Mouse (Mus musculus) urinary bladder, postnatal 0 days (tissue): ENCODE results near the gene Slc38a2. TPM values are rescaled to one million over a fixed set of nuclear protein-coding genes. Genes with fewer than 3 reads are reported as not detected.

Experiments
- polyA plus RNA-seq: library from polyadenylated mRNA; unstranded; fragments of >200 nt; fragmentation: Nextera tagmentation; extraction: Ambion mirVana; gene quantifications from 2 replicates; pipeline ENCODE4 v1.2.1, GENCODE M21; 2015

Slc38a2 gene
- 94.4 and 113 TPM in 2 replicates for polyA plus RNA-seq

DNA sequence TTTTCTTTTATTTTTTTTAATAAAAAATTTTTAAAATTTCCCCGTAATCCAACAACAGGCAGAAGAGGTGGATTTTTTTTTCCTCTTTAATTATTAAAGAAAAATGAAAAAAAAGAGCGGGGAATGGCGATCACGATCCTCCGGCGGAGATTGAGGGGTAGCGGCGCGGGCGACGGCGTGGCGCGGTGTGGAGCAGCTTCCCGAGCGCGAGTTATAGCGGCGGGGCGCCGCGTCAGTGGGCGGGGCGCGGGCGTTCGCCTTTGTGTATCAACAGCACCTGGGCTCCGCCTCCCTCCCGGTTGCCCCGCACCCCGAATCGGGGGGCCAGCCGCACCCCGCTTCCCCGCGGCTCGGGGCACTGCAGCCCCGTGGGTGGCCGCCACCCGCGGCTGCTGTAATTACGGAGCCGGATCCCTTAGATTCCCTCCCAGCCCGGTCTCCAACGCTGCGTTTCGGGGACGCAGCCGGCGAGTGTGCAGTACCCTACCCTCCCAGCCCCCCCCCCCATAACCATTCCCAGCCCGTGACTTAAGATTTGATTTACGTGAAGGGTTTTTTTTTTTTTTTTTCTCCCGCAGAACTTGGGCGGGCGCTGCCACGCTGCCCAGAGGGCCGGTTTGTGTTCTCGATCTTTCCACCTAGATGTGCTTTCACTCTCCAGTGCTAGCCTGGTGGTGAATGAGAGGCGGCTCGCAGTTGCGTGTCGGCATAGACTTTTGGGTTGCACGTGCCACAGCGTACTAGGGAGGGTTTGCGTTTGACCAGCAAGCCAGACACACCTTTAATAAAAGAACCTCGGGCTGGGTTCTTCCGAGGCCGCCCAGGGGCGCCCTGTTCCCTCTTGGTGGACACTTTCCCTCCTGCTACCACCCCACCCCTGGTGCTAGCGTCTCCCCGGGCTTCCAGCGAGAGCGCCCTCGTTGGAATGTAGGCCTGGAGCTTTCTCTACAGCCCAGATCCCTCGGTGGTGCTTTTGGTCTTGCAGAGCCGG, at the start of gene Slc38a2:
Slc38a2 (minus strand) TSS at position 210 of the 991 bp plus-strand sequence.

DNA sequence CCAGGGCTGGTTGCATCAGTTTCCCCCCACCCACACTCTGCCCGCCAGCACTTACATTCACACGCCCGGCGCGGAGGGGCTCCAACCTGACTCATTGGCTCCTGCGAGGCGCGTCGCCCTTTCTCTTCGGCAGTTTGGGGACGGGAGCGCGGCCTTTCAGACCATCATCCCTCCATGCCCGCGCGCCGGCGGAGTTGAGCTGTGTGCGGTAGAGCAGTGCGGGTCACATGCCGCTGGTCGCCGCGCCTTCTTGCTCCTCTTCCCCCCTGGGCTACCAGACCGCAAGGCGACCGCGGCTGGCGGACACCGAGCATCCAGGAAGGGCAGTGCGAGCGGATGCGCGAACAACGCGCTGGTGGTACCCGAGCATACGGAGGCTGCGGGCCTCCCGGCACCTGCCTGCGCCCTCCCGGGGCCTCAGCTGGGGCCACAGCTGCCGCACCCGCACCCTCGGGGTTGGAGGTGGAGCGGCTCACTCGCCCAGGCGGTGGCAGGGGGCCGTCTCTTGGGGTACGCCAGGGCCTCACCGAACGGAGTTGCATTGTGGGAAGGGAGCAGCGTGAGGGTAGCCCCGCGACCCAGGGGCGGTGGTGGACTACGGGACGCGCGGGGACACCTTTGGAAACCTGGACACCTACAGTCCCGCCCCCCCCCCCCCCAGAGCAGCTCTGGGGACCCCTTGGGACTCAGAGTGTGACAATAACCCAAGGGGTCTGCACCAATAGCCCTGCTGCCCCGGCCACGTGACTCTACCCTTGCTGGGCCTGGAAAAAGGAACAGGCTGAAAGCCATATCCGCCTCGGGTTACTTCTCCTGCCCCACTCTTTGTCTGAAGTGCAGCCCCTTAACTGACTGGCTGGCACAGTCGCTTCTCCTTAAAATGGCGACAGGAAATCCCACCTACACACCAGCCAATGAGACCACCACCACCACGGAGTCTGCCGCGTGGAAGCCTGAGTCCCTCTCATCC, 56.8 kb downstream of the Slc38a2 start, which contains the start of gene Slc38a1:
Slc38a1 (minus strand) TSS at position 478 of the 970 bp plus-strand sequence.

Other genes with a start within 250 kb of the Slc38a2 start
- 49.9 and 60.4 TPM in 2 replicates for gene Scaf11, start 238.9 kb downstream of the Slc38a2 start, polyA plus RNA-seq
- gene Slc38a1, start 56.8 kb downstream of the Slc38a2 start, polyA plus RNA-seq: 35.7 and 43.5 TPM in 2 replicates